Mouse (Mus musculus) adrenal gland, adult 8-10 months (tissue): ENCODE results near the gene Gm15130. TPM values are rescaled to one million over a fixed set of nuclear protein-coding genes. Genes with fewer than 3 reads are reported as not detected.

Experiments
- DNase-seq: peaks from one replicate; pipeline ENCODE4 v3.0.0; 2022
- total RNA-seq, 4 experiments: library from RNA; stranded (reverse); gene quantifications; 2 replicates each; pipeline ENCODE4 v1.2.4; 2022

Gene Gm15130
- not detected for total RNA-seq

DNA sequence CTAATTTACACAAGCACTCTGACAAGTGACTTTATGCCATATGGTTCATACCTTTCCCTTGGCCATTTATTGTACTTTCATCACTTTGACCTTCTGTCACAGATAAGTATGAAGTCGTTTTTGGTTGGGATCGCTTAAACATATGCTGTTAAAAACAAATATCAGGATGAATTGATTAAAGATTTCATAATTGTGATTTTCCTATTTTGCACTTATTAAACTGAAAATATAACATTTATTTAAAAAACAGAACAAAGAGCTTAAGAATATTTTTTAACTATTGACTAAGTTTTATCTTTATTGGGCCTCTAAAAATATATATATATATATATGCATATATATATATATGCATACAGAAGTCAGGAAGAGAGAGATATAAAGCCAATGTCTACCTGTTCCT, at the start of gene Gm15130:
Gm15130 (minus strand) TSS at position 101 of the 400 bp plus-strand sequence.
- no peak for DNase-seq

DNA sequence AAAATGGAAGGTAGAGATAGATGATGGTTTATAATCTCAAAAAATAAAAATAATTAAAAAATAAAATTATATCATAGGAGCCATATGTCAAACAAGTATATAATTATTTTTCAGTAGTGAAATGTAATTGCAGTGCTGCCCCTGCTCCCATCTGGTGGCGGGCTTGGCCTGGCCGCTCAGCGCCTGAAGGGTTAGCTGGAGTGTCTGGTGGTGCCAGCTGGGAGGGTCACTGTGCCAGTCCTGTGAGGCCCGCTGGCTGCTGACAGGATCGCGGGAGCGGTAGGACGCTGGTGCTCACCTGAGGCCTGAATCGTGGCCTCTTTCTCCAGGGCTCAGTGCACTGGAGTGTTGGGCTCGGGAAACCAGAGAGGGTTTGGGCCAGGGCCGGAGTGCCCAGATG, 29.3 kb upstream of the Gm15130 start:
- no peak for DNase-seq

DNA sequence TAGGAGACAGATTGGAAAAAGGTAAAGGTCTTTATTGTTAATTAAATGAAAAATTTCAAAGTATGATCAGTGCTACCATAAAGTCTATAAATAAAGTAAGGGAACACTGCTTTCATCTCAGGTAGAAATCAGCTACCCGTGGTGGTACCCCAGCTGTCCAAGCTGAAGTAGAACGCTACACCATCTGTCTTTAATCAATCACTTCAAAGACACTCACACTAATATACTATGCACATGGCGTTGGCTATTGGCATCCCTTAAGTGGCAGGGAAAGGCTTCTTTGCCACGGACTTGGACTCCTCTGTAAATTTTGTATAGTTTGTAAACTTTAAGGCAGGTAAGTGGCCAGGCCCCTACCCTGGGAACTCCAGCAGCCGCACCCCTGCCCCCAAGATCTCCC, 17.0 kb downstream of the Gm15130 start:
- no peak for DNase-seq

DNA sequence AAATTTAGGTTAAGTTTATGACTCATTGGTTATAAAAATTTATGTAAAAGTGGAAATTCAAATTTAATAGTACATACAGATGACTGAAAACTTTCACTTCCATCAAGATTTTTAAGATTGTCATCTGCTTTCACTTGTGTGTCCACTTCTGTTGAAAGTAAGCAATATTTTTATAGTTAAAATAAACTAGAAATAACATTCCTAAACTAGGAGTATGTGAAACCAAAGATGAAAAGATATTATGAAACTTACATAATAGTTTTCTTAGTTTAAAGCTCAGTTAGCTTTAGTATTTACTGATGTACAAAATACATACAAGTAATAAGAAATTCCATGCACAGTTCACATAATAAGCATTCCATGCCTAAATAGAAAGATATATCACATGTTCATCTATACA, 46.9 kb downstream of the Gm15130 start, which contains the start of gene Gm13941:
Gm13941 (minus strand) TSS at position 101 of the 400 bp plus-strand sequence.
- no peak for DNase-seq

Other genes with a start within 250 kb of the Gm15130 start
- gene Ano3, start 202.0 kb downstream of the Gm15130 start, total RNA-seq, result 1 to 10 TPM in 2 of 4 experiments, under 1 TPM in 2; 0.45 to 1.8 (median 1.2) TPM
- gene Gm13941, start 47.0 kb downstream of the Gm15130 start, total RNA-seq, result not detected
- not detected for gene 4930430A15Rik, start 76.7 kb upstream of the Gm15130 start, total RNA-seq
- not detected for gene Olfr1275, start 82.3 kb upstream of the Gm15130 start, total RNA-seq
- gene Olfr1276, start 101.6 kb upstream of the Gm15130 start, total RNA-seq, result not detected
- gene Olfr1277, start 121.2 kb upstream of the Gm15130 start, total RNA-seq, result not detected
- not detected for gene Olfr1278, start 137.2 kb upstream of the Gm15130 start, total RNA-seq
- not detected for gene Olfr1279, start 147.7 kb upstream of the Gm15130 start, total RNA-seq
- gene Olfr1280, start 161.1 kb upstream of the Gm15130 start, total RNA-seq, result not detected
- not detected for gene Olfr1281, start 173.6 kb upstream of the Gm15130 start, total RNA-seq
- gene Olfr1282, start 183.1 kb upstream of the Gm15130 start, total RNA-seq, result not detected
- not detected for gene Olfr1283, start 213.9 kb upstream of the Gm15130 start, total RNA-seq
- gene Olfr1284, start 222.6 kb upstream of the Gm15130 start, total RNA-seq, result not detected